In the genomic region with DNA sequence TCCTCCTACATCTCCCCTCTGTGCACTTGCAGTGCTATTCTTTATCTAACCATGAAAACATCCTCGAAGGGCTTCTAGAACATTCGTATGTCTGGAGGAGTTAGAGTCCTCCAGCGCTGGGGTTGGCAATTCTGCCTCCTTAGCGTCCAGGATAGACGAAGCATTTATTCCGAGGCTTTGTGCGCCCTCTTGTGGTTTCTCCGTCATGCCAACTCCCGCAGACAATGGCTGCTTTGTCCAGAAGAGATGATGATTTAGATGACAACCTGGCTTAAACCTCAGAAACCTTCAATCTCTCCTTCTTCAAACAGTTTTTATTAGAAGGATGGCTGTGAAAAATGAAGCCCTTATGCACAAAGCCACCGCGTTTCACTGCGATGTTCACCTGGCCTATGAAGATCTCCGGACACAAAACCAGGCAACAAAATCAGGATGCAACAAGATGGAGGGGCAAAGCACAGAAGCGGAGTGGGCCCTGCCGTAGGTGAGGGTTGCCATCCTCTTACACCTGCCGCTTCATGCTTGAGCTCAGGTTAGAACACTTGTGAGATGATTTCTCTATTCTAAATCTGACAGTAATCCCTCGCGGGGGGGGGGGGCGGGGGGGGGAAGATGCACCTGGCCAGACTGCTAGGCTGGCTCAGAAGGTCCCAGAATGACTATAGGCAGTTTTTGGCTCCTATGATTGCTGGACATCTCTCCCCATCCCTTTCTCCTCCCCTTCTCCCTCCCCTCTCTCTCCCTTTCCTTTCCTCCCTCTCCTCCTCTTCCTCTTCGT, we compare ENCODE assay signal across 8 mouse cellular contexts. TPM values are rescaled to one million over a fixed set of nuclear protein-coding genes. Genes with fewer than 3 reads are reported as not detected.
DNase-seq lines count a peak whose midpoint lies in the region; ATAC-seq and TF ChIP-seq lines count a peak whose summit lies in the region.

No protein-coding gene starts in this region.

- 21% methylated on average over 17 of the region's 20 CpGs for WGBS in embryonic facial prominence, embryonic 15.5 days
- 27% methylated on average over 20 of the region's 20 CpGs for WGBS in heart, embryonic 10.5 days
- WGBS in kidney, embryonic 14.5 days = 21% methylated on average over 18 of the region's 20 CpGs
- 24% methylated on average over 19 of the region's 20 CpGs for WGBS in limb, embryonic 14.5 days
- 21% methylated on average over 18 of the region's 20 CpGs for WGBS in midbrain, postnatal 0 days

- 0 out of 2 replicates have a peak, but pooled peaks cover 4% of the 10 kb centered on the region for H3K4me1 ChIP-seq in embryonic facial prominence, embryonic 15.5 days
- H3K4me1 ChIP-seq in heart, embryonic 10.5 days = peaks cover 5% of the 10 kb centered on the region; the same call in 1 of the 2 replicates
- no peaks in the 10 kb centered on the region for H3K4me1 ChIP-seq in kidney, embryonic 14.5 days (ENCODE audit: control insufficient read depth, insufficient read depth, low read length)
- H3K4me1 ChIP-seq in limb, embryonic 14.5 days (ENCODE audit: control insufficient read depth, insufficient read depth, low read length) = 0 out of 2 replicates have a peak, but pooled peaks cover 3% of the 10 kb centered on the region
- H3K4me1 ChIP-seq in midbrain, postnatal 0 days (ENCODE audit: insufficient read depth, low read length) = no peaks in the 10 kb centered on the region

- H3K36me3 ChIP-seq in embryonic facial prominence, embryonic 15.5 days = no peaks in the 10 kb centered on the region
- H3K36me3 ChIP-seq in heart, embryonic 10.5 days = no peaks in the 10 kb centered on the region
- no peaks in the 10 kb centered on the region for H3K36me3 ChIP-seq in kidney, embryonic 14.5 days (ENCODE audit: control insufficient read depth, insufficient read depth, low read length)
- H3K36me3 ChIP-seq in limb, embryonic 14.5 days (ENCODE audit: control insufficient read depth, insufficient read depth, low read length) = no peaks in the 10 kb centered on the region
- no peaks in the 10 kb centered on the region for H3K36me3 ChIP-seq in midbrain, postnatal 0 days (ENCODE audit: insufficient read depth, low read length)

- peak overlapping the region; percentile 27 for H3K4me2 ChIP-seq in embryonic facial prominence, embryonic 15.5 days (replicated peaks)
- peak overlapping the region; percentile 10 for H3K4me2 ChIP-seq in kidney, embryonic 14.5 days (replicated peaks; ENCODE audit: low read depth, low read length)
- H3K4me2 ChIP-seq in limb, embryonic 14.5 days (replicated peaks; ENCODE audit: low read depth, low read length, severe bottlenecking) = peak overlapping the region; percentile 32; the same call in 1 of the 2 replicates
- peak overlapping the region; percentile 28 for H3K4me2 ChIP-seq in midbrain, postnatal 0 days (ENCODE audit: low read depth, low read length, poor library complexity, severe bottlenecking)

- peak; percentile 79 for ATAC-seq in embryonic facial prominence, embryonic 15.5 days (ENCODE audit: insufficient number of reproducible peaks, low FRiP score, low TSS enrichment, low read depth)
- ATAC-seq in kidney, embryonic 14.5 days (ENCODE audit: low FRiP score, low TSS enrichment) = peak; percentile 85
- peak; percentile 66 for ATAC-seq in limb, embryonic 14.5 days (ENCODE audit: low FRiP score, low read depth)
- ATAC-seq in midbrain, postnatal 0 days (ENCODE audit: low FRiP score) = peak; percentile 83

- peak; percentile 89 for DNase-seq in 416B (ENCODE audit: low read depth)
- DNase-seq in adrenal gland, postnatal 4 days (ENCODE audit: low spot score in 2 of 2) = peak; percentile 48 to 64
- DNase-seq in heart, embryonic 10.5 days (ENCODE audit: low spot score) = peak; percentile 86
- peak; percentile 93 for DNase-seq in limb, embryonic 14.5 days (ENCODE audit: low spot score)
- peak; percentile 95 for DNase-seq in midbrain, postnatal 0 days (ENCODE audit: low spot score)
- DNase-seq in spleen, postnatal 10 days (ENCODE audit: low spot score in 2 of 2) = peak; percentile 50 to 85

- no peak overlapping the region for H3K9ac ChIP-seq in embryonic facial prominence, embryonic 15.5 days
- no peak overlapping the region for H3K9ac ChIP-seq in kidney, embryonic 14.5 days (ENCODE audit: low read depth, low read length)
- H3K9ac ChIP-seq in limb, embryonic 14.5 days (ENCODE audit: low read depth, low read length, severe bottlenecking) = no peak overlapping the region
- peak overlapping the region; percentile 44 for H3K9ac ChIP-seq in midbrain, postnatal 0 days (replicated peaks; ENCODE audit: low read length, poor library complexity, severe bottlenecking)

- no peak overlapping the region; the same call in 1 of the 2 replicates for H3K27ac ChIP-seq in embryonic facial prominence, embryonic 15.5 days (replicated peaks)
- peak overlapping the region; percentile 72 for H3K27ac ChIP-seq in heart, embryonic 10.5 days
- no peak overlapping the region for H3K27ac ChIP-seq in kidney, embryonic 14.5 days (ENCODE audit: low read depth, low read length)
- H3K27ac ChIP-seq in limb, embryonic 14.5 days (replicated peaks; ENCODE audit: low read depth, low read length) = no peak overlapping the region
- H3K27ac ChIP-seq in midbrain, postnatal 0 days (ENCODE audit: low read depth, low read length) = no peak overlapping the region

- H3K4me3 ChIP-seq in embryonic facial prominence, embryonic 15.5 days (replicated peaks) = peak overlapping the region; percentile 20
- H3K4me3 ChIP-seq in heart, embryonic 10.5 days = peak overlapping the region; percentile 40
- no peak overlapping the region for H3K4me3 ChIP-seq in kidney, embryonic 14.5 days (ENCODE audit: low read length)
- H3K4me3 ChIP-seq in limb, embryonic 14.5 days (replicated peaks; ENCODE audit: low read length) = peak overlapping the region; percentile 4; the same call in 1 of the 2 replicates
- peak overlapping the region; percentile 21; the same call in 1 of the 2 replicates for H3K4me3 ChIP-seq in midbrain, postnatal 0 days (ENCODE audit: low read depth, low read length)

- peak; percentile 95 for TF ChIP-seq CTCF in midbrain, postnatal 0 days (IDR thresholded peaks at IDR 0.05)

- TF ChIP-seq POLR2A in limb, embryonic 14.5 days (IDR thresholded peaks at IDR 0.05; ENCODE audit: borderline replicate concordance, extremely low read depth, insufficient read depth, insufficient read length) = no peak

- H3K27me3 ChIP-seq in embryonic facial prominence, embryonic 15.5 days = no peaks in the 10 kb centered on the region
- H3K27me3 ChIP-seq in heart, embryonic 10.5 days (ENCODE audit: insufficient read depth, poor library complexity, severe bottlenecking) = no peaks in the 10 kb centered on the region; the same call in 1 of the 2 replicates
- no peaks in the 10 kb centered on the region for H3K27me3 ChIP-seq in kidney, embryonic 14.5 days (ENCODE audit: control insufficient read depth, insufficient read depth, low read length)
- H3K27me3 ChIP-seq in limb, embryonic 14.5 days (ENCODE audit: control insufficient read depth, insufficient read depth, low read length) = no peaks in the 10 kb centered on the region
- H3K27me3 ChIP-seq in midbrain, postnatal 0 days (ENCODE audit: insufficient read depth, low read length) = no peaks in the 10 kb centered on the region

- no peaks in the 10 kb centered on the region for H3K9me3 ChIP-seq in embryonic facial prominence, embryonic 15.5 days (replicated peaks)
- no peaks in the 10 kb centered on the region for H3K9me3 ChIP-seq in heart, embryonic 10.5 days
- H3K9me3 ChIP-seq in kidney, embryonic 14.5 days (ENCODE audit: control insufficient read depth, low read length) = no peaks in the 10 kb centered on the region
- no peaks in the 10 kb centered on the region for H3K9me3 ChIP-seq in limb, embryonic 14.5 days (ENCODE audit: control insufficient read depth, low read length)
- no peaks in the 10 kb centered on the region for H3K9me3 ChIP-seq in midbrain, postnatal 0 days (ENCODE audit: low read length)

RNA-seq across cellular contexts. Expression of a gene that starts 26.4 kb away (rescaled TPM):
- total RNA-seq in adrenal gland, postnatal 4 days (2021) = 10 to 100 TPM; 20.7 to 22.4 TPM
- 27.7 and 29.0 TPM in 2 replicates for polyA plus RNA-seq in embryonic facial prominence, embryonic 15.5 days (2015; fragmentation: Nextera tagmentation; extraction: Ambion mirVana)
- 23.9 and 29.6 TPM in 2 replicates for polyA plus RNA-seq in heart, embryonic 10.5 days (2016; fragmentation: Nextera tagmentation; extraction: Ambion mirVana)
- polyA plus RNA-seq in kidney, embryonic 14.5 days (2014; fragmentation: Nextera tagmentation; extraction: Ambion mirVana) = 33.3 and 36.6 TPM in 2 replicates
- polyA plus RNA-seq in limb, embryonic 14.5 days (2012; rRNA removed) = 22.3 and 23.7 TPM in 2 replicates
- 25.1 and 25.6 TPM in 2 replicates for polyA plus RNA-seq in limb, embryonic 14.5 days (2014; fragmentation: Nextera tagmentation; extraction: Ambion mirVana)
- total RNA-seq in midbrain, postnatal 0 days (2014; rRNA removed) = 8.3 and 9.0 TPM in 2 replicates
- 8.8 and 8.9 TPM in 2 replicates for polyA plus RNA-seq in midbrain, postnatal 0 days (2015; fragmentation: Nextera tagmentation; extraction: Ambion mirVana)
